Mouse (Mus musculus) megakaryocyte progenitor cell, adult 5-6 weeks (primary cell): ENCODE data around the gene Tigd2. TPM values are rescaled to one million over a fixed set of nuclear protein-coding genes. Genes with fewer than 3 reads are reported as not detected.
"Not testable (repeated sequence)": the region's sequence is repeated elsewhere in the genome, so short reads cannot be mapped to it uniquely, and the experiment has no call there.

Experiments
- ATAC-seq: replicated peaks from 2 replicates; pipeline ENCODE4 v1.8.0; 2016; ENCODE audit warnings: mild to moderate bottlenecking, moderate TSS enrichment, inconsistent platforms; ENCODE audit not compliant: poor library complexity
- total RNA-seq, 2 experiments: library from RNA; stranded (forward) in 1 of 2; stranded (reverse) in 1 of 2; fragments of 157-497, 149-512 nt in 1 of 2; fragments of 200-1000 nt in 1 of 2; gene quantifications; 2 replicates each; pipeline versions ENCODE4 v1.2.3 to v1.2.4; 2015 to 2017

Tigd2 gene
- 14.7 and 16.0 TPM in 2 replicates for total RNA-seq (2015)
- total RNA-seq (2017) = 17.6 and 18.8 TPM in 2 replicates

GRCm38 (mm10) chr6:59208685-59209298 lies at the start of gene Tigd2:
TSS of gene Tigd2 (plus strand) at chr6:59208870.
- peak; percentile 96 for ATAC-seq

- ATAC-seq = no peak
Measured at GRCm38 (mm10) chr6:59161801-59162478, 46.7 kb upstream of the Tigd2 start.

- peak; percentile 97 for ATAC-seq
Measured at GRCm38 (mm10) chr6:59162887-59163286, 45.8 kb upstream of the Tigd2 start.

GRCm38 (mm10) chr6:59163407-59163806 lies 45.3 kb upstream of the Tigd2 start:
- peak; percentile 64 for ATAC-seq

GRCm38 (mm10) chr6:59168939-59169338 lies 39.7 kb upstream of the Tigd2 start:
- no peak for ATAC-seq

- no peak for ATAC-seq
Measured at GRCm38 (mm10) chr6:59171230-59171629, 37.4 kb upstream of the Tigd2 start.

GRCm38 (mm10) chr6:59173940-59174339 lies 34.7 kb upstream of the Tigd2 start:
- peak; percentile 34; the same call in 1 of the 2 replicates for ATAC-seq

GRCm38 (mm10) chr6:59178051-59178450 lies 30.6 kb upstream of the Tigd2 start:
- ATAC-seq = 0 out of 2 replicates have a peak, but pooled peaks have one; percentile 15

GRCm38 (mm10) chr6:59180376-59180996 lies 28.2 kb upstream of the Tigd2 start:
- peak; percentile 84 for ATAC-seq

GRCm38 (mm10) chr6:59185010-59185699 lies 23.5 kb upstream of the Tigd2 start:
- peak; percentile 97 for ATAC-seq

- ATAC-seq = no peak
Measured at GRCm38 (mm10) chr6:59190006-59190405, 18.7 kb upstream of the Tigd2 start.

- not testable (repeated sequence) for ATAC-seq
Measured at GRCm38 (mm10) chr6:59194518-59194917, 14.2 kb upstream of the Tigd2 start.

- ATAC-seq = no peak
Measured at GRCm38 (mm10) chr6:59195849-59196635, 12.6 kb upstream of the Tigd2 start.

- ATAC-seq = no peak
Measured at GRCm38 (mm10) chr6:59196746-59197145, 11.9 kb upstream of the Tigd2 start.

- ATAC-seq = no peak
Measured at GRCm38 (mm10) chr6:59198356-59198755, 10.3 kb upstream of the Tigd2 start.

GRCm38 (mm10) chr6:59199021-59199420 lies 9.6 kb upstream of the Tigd2 start:
- no peak for ATAC-seq

- no peak for ATAC-seq
Measured at GRCm38 (mm10) chr6:59207561-59207960, 1.1 kb upstream of the Tigd2 start.

GRCm38 (mm10) chr6:59209299-59209707 lies 633 bp downstream of the Tigd2 start:
- peak; percentile 64 for ATAC-seq

- ATAC-seq = no peak
Measured at GRCm38 (mm10) chr6:59233191-59233590, 24.5 kb downstream of the Tigd2 start.

GRCm38 (mm10) chr6:59233651-59234050 lies 25.0 kb downstream of the Tigd2 start:
- ATAC-seq = no peak

GRCm38 (mm10) chr6:59249675-59250074 lies 41.0 kb downstream of the Tigd2 start:
- ATAC-seq = peak; percentile 74
